Mouse (Mus musculus): ENCODE results near the gene Bcl7b. TPM values are rescaled to one million over a fixed set of nuclear protein-coding genes. Genes with fewer than 3 reads are reported as not detected.
"Not testable (repeated sequence)": the region's sequence is repeated elsewhere in the genome, so short reads cannot be mapped to it uniquely, and the experiment has no call there.

Bcl7b gene
- polyA plus RNA-seq, 1 experiment from 2014 or later: 65.7 TPM

DNA sequence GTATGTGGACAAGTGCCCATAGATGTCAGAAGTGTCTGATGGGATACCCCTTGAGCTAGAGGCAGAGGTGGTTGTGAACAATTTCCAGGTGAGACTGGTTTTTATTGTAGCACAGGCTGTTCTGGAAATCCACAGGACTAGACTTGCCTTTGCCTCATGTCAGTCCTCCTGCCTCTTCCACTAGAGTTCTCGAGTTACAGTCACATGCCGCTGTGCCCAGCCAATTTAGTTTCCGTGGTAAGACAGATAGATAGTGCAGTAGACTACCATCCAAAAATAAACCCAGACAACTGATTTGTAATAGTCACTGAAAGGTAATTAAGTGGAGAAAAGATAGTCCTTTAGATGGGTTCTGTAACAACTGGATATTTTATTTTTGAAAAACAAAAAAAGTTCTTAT, 34.7 kb downstream of the Bcl7b start:
- H3K4me2 ChIP-seq (replicated peaks; ENCODE audit: low read depth, low read length): no peak overlapping the region
- H3K9me3 ChIP-seq (ENCODE audit: low read length): no peaks in the 10 kb centered on the region
- WGBS: 75% methylated on average over 3 of the region's 3 CpGs
- DNase-seq (ENCODE audit: low spot score): no peak
- peaks cover 10% of the 10 kb centered on the region; the same call in 1 of the 2 replicates for H3K36me3 ChIP-seq (ENCODE audit: insufficient read depth, low read length)
- ATAC-seq: no peak
- H3K27ac ChIP-seq (ENCODE audit: low read length): no peak overlapping the region
- H3K4me3 ChIP-seq (ENCODE audit: low read depth, low read length): no peak overlapping the region
- TF ChIP-seq CTCF (IDR thresholded peaks at IDR 0.05) (no peak), EP300 (IDR thresholded peaks at IDR 0.05) (no peak)
- H3K27me3 ChIP-seq (replicated peaks; ENCODE audit: insufficient read depth, low read length): no peaks in the 10 kb centered on the region
- no peak overlapping the region for H3K9ac ChIP-seq (replicated peaks; ENCODE audit: low read depth)
- H3K4me1 ChIP-seq (ENCODE audit: insufficient read depth, low read depth, low read length): no peaks in the 10 kb centered on the region

DNA sequence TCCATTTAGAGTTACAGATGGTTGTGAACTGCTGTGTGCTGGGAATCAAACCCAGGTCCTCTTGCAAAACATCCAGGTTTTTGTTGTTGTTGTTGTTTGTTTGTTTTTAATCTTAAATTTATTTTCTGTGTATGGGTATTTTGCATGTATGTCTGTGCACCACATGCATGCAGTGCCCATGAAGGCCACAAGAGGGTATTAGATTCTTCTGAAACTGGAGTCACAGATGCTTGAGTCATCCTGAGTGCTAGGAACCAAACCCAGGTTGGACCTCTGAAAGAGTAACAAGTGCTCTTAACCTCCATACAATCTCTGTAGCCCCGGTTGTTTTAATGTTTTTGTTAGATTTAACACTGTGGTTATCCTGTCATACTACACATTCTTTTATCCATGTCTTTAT, 40.1 kb downstream of the Bcl7b start:
- WGBS: 81% methylated on average over 1 of the region's 1 CpGs
- TF ChIP-seq EP300 (IDR thresholded peaks at IDR 0.05): no peak
- peak; percentile 51 for TF ChIP-seq CTCF (IDR thresholded peaks at IDR 0.05)
- Histone ChIP-seq H3K4me1 (ENCODE audit: insufficient read depth, low read depth, low read length) (no peaks in the 10 kb centered on the region), H3K4me2 (replicated peaks; ENCODE audit: low read depth, low read length) (no peak overlapping the region), H3K27me3 (replicated peaks; ENCODE audit: insufficient read depth, low read length) (no peaks in the 10 kb centered on the region), H3K36me3 (ENCODE audit: insufficient read depth, low read length) (peaks cover 41% of the 10 kb centered on the region), H3K4me3 (ENCODE audit: low read depth, low read length) (no peak overlapping the region), H3K9ac (replicated peaks; ENCODE audit: low read depth) (no peak overlapping the region), H3K27ac (ENCODE audit: low read length) (no peak overlapping the region), H3K9me3 (ENCODE audit: low read length) (no peaks in the 10 kb centered on the region)
- DNase-seq (ENCODE audit: low spot score) (no peak), ATAC-seq (no peak)

GRCm38 (mm10) chr5:135216871-135217270, 48.8 kb downstream of the Bcl7b start:
- no peak for ATAC-seq
- WGBS: 88% methylated on average over 6 of the region's 6 CpGs
- TF ChIP-seq CTCF (IDR thresholded peaks at IDR 0.05): no peak
- TF ChIP-seq EP300 (IDR thresholded peaks at IDR 0.05): no peak
- Histone ChIP-seq H3K4me3 (ENCODE audit: low read depth, low read length) (no peak overlapping the region), H3K9ac (replicated peaks; ENCODE audit: low read depth) (no peak overlapping the region), H3K4me2 (replicated peaks; ENCODE audit: low read depth, low read length) (no peak overlapping the region), H3K36me3 (ENCODE audit: insufficient read depth, low read length) (peaks cover 21% of the 10 kb centered on the region), H3K27ac (ENCODE audit: low read length) (no peak overlapping the region), H3K27me3 (replicated peaks; ENCODE audit: insufficient read depth, low read length) (no peaks in the 10 kb centered on the region), H3K4me1 (ENCODE audit: insufficient read depth, low read depth, low read length) (no peaks in the 10 kb centered on the region), H3K9me3 (ENCODE audit: low read length) (no peaks in the 10 kb centered on the region)
- DNase-seq (ENCODE audit: low spot score): no peak

GRCm38 (mm10) chr5:135220941-135221340, 52.9 kb downstream of the Bcl7b start:
- H3K9me3 ChIP-seq (ENCODE audit: low read length): no peaks in the 10 kb centered on the region
- no peak overlapping the region for H3K4me2 ChIP-seq (replicated peaks; ENCODE audit: low read depth, low read length)
- no peak overlapping the region for H3K4me3 ChIP-seq (ENCODE audit: low read depth, low read length)
- no peak overlapping the region for H3K27ac ChIP-seq (ENCODE audit: low read length)
- peaks cover 26% of the 10 kb centered on the region; the same call in 1 of the 2 replicates for H3K36me3 ChIP-seq (ENCODE audit: insufficient read depth, low read length)
- H3K9ac ChIP-seq (replicated peaks; ENCODE audit: low read depth): no peak overlapping the region
- TF ChIP-seq EP300 (IDR thresholded peaks at IDR 0.05): no peak
- TF ChIP-seq CTCF (IDR thresholded peaks at IDR 0.05): no peak
- DNase-seq (ENCODE audit: low spot score) (no peak), ATAC-seq (no peak)
- H3K27me3 ChIP-seq (replicated peaks; ENCODE audit: insufficient read depth, low read length): no peaks in the 10 kb centered on the region
- no peaks in the 10 kb centered on the region for H3K4me1 ChIP-seq (ENCODE audit: insufficient read depth, low read depth, low read length)

GRCm38 (mm10) chr5:135222066-135222465, 54.0 kb downstream of the Bcl7b start:
- no peak for DNase-seq (ENCODE audit: low spot score)
- no peak for ATAC-seq
- Histone ChIP-seq H3K4me2 (replicated peaks; ENCODE audit: low read depth, low read length) (no peak overlapping the region), H3K27ac (ENCODE audit: low read length) (no peak overlapping the region), H3K9me3 (ENCODE audit: low read length) (no peaks in the 10 kb centered on the region), H3K4me3 (ENCODE audit: low read depth, low read length) (no peak overlapping the region), H3K27me3 (replicated peaks; ENCODE audit: insufficient read depth, low read length) (no peaks in the 10 kb centered on the region), H3K9ac (replicated peaks; ENCODE audit: low read depth) (no peak overlapping the region), H3K36me3 (ENCODE audit: insufficient read depth, low read length) (peaks cover 29% of the 10 kb centered on the region), H3K4me1 (ENCODE audit: insufficient read depth, low read depth, low read length) (no peaks in the 10 kb centered on the region)
- TF ChIP-seq CTCF (IDR thresholded peaks at IDR 0.05): no peak
- no peak for TF ChIP-seq EP300 (IDR thresholded peaks at IDR 0.05)
- WGBS: 84% methylated on average over 7 of the region's 7 CpGs

GRCm38 (mm10) chr5:135224169-135224568, 56.1 kb downstream of the Bcl7b start:
- WGBS: 94% methylated on average over 3 of the region's 3 CpGs
- peaks cover 37% of the 10 kb centered on the region for H3K36me3 ChIP-seq (ENCODE audit: insufficient read depth, low read length)
- ATAC-seq: no peak
- TF ChIP-seq EP300 (IDR thresholded peaks at IDR 0.05) (no peak), CTCF (IDR thresholded peaks at IDR 0.05) (no peak)
- no peak overlapping the region for H3K27ac ChIP-seq (ENCODE audit: low read length)
- H3K9ac ChIP-seq (replicated peaks; ENCODE audit: low read depth): no peak overlapping the region
- H3K4me3 ChIP-seq (ENCODE audit: low read depth, low read length): no peak overlapping the region
- no peak for DNase-seq (ENCODE audit: low spot score)
- no peaks in the 10 kb centered on the region for H3K4me1 ChIP-seq (ENCODE audit: insufficient read depth, low read depth, low read length)
- H3K27me3 ChIP-seq (replicated peaks; ENCODE audit: insufficient read depth, low read length): no peaks in the 10 kb centered on the region
- no peak overlapping the region for H3K4me2 ChIP-seq (replicated peaks; ENCODE audit: low read depth, low read length)
- H3K9me3 ChIP-seq (ENCODE audit: low read length): no peaks in the 10 kb centered on the region

GRCm38 (mm10) chr5:135225879-135226278, 57.8 kb downstream of the Bcl7b start:
- peaks cover 42% of the 10 kb centered on the region for H3K36me3 ChIP-seq (ENCODE audit: insufficient read depth, low read length)
- H3K9me3 ChIP-seq (ENCODE audit: low read length): not testable (repeated sequence)
- WGBS: 95% methylated on average over 4 of the region's 4 CpGs

More at GRCm38 (mm10) chr5:135225879-135226278, 57.8 kb downstream of the Bcl7b start:
- ATAC-seq; H3K27me3 ChIP-seq (replicated peaks; ENCODE audit: insufficient read depth, low read length); H3K4me3 ChIP-seq (ENCODE audit: low read depth, low read length); DNase-seq (ENCODE audit: low spot score); H3K9ac ChIP-seq (replicated peaks; ENCODE audit: low read depth); H3K4me2 ChIP-seq (replicated peaks; ENCODE audit: low read depth, low read length); H3K4me1 ChIP-seq (ENCODE audit: insufficient read depth, low read depth, low read length); H3K27ac ChIP-seq (ENCODE audit: low read length): not testable (repeated sequence)
